18 mouse cellular contexts compared by ENCODE assay signal in the genomic region with DNA sequence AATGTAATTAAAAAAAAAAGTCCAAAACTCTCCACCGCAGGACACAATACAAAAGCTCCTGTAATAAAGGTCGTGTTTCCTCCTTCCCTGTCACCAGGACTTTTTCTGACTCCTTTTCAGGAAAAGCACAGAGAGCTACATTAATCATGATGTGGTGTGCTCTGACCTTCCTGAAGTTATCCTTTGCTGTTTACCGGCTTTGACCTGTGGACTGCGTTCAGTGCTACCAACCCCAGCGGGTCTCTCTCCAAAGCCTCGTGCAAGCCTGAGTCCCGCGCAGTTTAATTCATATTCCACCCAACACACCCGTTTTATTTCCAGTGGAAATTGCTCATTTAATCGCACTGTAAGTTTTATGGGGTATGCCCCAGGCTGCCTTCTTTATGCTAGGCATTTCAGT. TPM values are rescaled to one million over a fixed set of nuclear protein-coding genes. Genes with fewer than 3 reads are reported as not detected.
DNase-seq lines count a peak whose midpoint lies in the region; ATAC-seq and TF ChIP-seq lines count a peak whose summit lies in the region.
"Had no signal": no experiment of that assay in that cellular context is flagged by ENCODE, and none has a peak within 500 bp of the region (broad histone marks: within the 10 kb centered on the region; RNA-seq: fewer than 3 reads in every experiment).

No protein-coding gene starts in this region.

- no peak overlapping the region for H3K4me2 ChIP-seq in kidney, embryonic 14.5 days (replicated peaks; ENCODE audit: low read depth, low read length)
- H3K4me2 ChIP-seq in kidney, postnatal 0 days (ENCODE audit: low read length): peak overlapping the region; percentile 1; the same call in 1 of the 2 replicates
- peak overlapping the region; percentile 46 for H3K4me2 ChIP-seq in limb, embryonic 14.5 days (replicated peaks; ENCODE audit: low read depth, low read length, severe bottlenecking)
- H3K4me2 ChIP-seq in heart, embryonic 11.5 days: no peak overlapping the region
- H3K4me2 ChIP-seq: heart, embryonic 12.5 days; midbrain, embryonic 15.5 days had no signal

- H3K4me1 ChIP-seq in kidney, embryonic 14.5 days (ENCODE audit: control insufficient read depth, insufficient read depth, low read length): peaks cover 12% of the 10 kb centered on the region
- peaks cover 12% of the 10 kb centered on the region; the same call in 1 of the 2 replicates for H3K4me1 ChIP-seq in embryonic fibroblast, embryonic 13.5 days (ENCODE audit: control insufficient read depth, insufficient read depth, low read length)
- H3K4me1 ChIP-seq in kidney, postnatal 0 days (replicated peaks; ENCODE audit: insufficient read depth, low read length): peaks cover 25% of the 10 kb centered on the region
- peaks cover 36% of the 10 kb centered on the region for H3K4me1 ChIP-seq in limb, embryonic 14.5 days (ENCODE audit: control insufficient read depth, insufficient read depth, low read length)
- peaks cover 7% of the 10 kb centered on the region for H3K4me1 ChIP-seq in heart, embryonic 11.5 days (ENCODE audit: control insufficient read depth, insufficient read depth, low read length)

- peak; percentile 48 for DNase-seq in kidney, adult 11 months
- DNase-seq in kidney, postnatal 0 days (ENCODE audit: low spot score): peak; percentile 71
- DNase-seq in limb, embryonic 14.5 days (ENCODE audit: low spot score): peak; percentile 43
- DNase-seq in urinary bladder, postnatal 14 days (ENCODE audit: low spot score): no peak
- DNase-seq: cerebellum, postnatal 25 days; forebrain, postnatal 0 days; heart, postnatal 36 days; right cerebral cortex, postnatal 25 days; thymus, adult 18-20 months had no signal

- no peaks in the 10 kb centered on the region for H3K27me3 ChIP-seq in kidney, embryonic 14.5 days (ENCODE audit: control insufficient read depth, insufficient read depth, low read length)
- no peaks in the 10 kb centered on the region for H3K27me3 ChIP-seq in kidney, postnatal 0 days (ENCODE audit: insufficient read depth, low read length)
- 0 out of 2 replicates have a peak, but pooled peaks cover 4% of the 10 kb centered on the region for H3K27me3 ChIP-seq in limb, embryonic 14.5 days (ENCODE audit: control insufficient read depth, insufficient read depth, low read length)
- no peaks in the 10 kb centered on the region for H3K27me3 ChIP-seq in heart, embryonic 11.5 days (ENCODE audit: control insufficient read depth, insufficient read depth, low read length)
- H3K27me3 ChIP-seq: heart, embryonic 12.5 days had no signal

- no peak overlapping the region for H3K4me3 ChIP-seq in kidney, embryonic 14.5 days (ENCODE audit: low read length)
- no peak overlapping the region for H3K4me3 ChIP-seq in embryonic fibroblast, embryonic 13.5 days (ENCODE audit: insufficient read depth, low read length)
- H3K4me3 ChIP-seq in kidney, postnatal 0 days (replicated peaks; ENCODE audit: low read depth, low read length): no peak overlapping the region
- peak overlapping the region; percentile 17; the same call in 1 of the 2 replicates for H3K4me3 ChIP-seq in limb, embryonic 14.5 days (replicated peaks; ENCODE audit: low read length)
- no peak overlapping the region for H3K4me3 ChIP-seq in heart, embryonic 11.5 days (ENCODE audit: low read depth, low read length)
- H3K4me3 ChIP-seq: heart, embryonic 12.5 days; layer of hippocampus, adult 2 months; midbrain, embryonic 15.5 days; neural tube, embryonic 12.5 days had no signal

- TF ChIP-seq CTCF in embryonic fibroblast, embryonic 13.5 days (IDR thresholded peaks at IDR 0.05; ENCODE audit: borderline replicate concordance, insufficient read depth, low read length): no peak
- TF ChIP-seq CTCF in kidney, postnatal 0 days (IDR thresholded peaks at IDR 0.05; ENCODE audit: low read depth): no peak

- no peak for TF ChIP-seq POLR2A in embryonic fibroblast, embryonic 13.5 days (IDR thresholded peaks at IDR 0.05; ENCODE audit: low read depth, low read length)
- no peak for TF ChIP-seq POLR2A in limb, embryonic 14.5 days (IDR thresholded peaks at IDR 0.05; ENCODE audit: borderline replicate concordance, extremely low read depth, insufficient read depth, insufficient read length)

- no peak overlapping the region for H3K27ac ChIP-seq in kidney, embryonic 14.5 days (ENCODE audit: low read depth, low read length)
- 0 out of 2 replicates have a peak overlapping the region, but pooled peaks have one; percentile 94 for H3K27ac ChIP-seq in embryonic fibroblast, embryonic 13.5 days (ENCODE audit: insufficient read depth, low read length)
- H3K27ac ChIP-seq in kidney, postnatal 0 days: peak overlapping the region; percentile 43; the same call in 1 of the 2 replicates
- H3K27ac ChIP-seq in limb, embryonic 14.5 days (replicated peaks; ENCODE audit: low read depth, low read length): peak overlapping the region; percentile 63; the same call in 1 of the 2 replicates
- no peak overlapping the region for H3K27ac ChIP-seq in heart, embryonic 11.5 days (ENCODE audit: low read depth, low read length)
- H3K27ac ChIP-seq: embryonic facial prominence, embryonic 10.5 days; layer of hippocampus, adult 2 months; midbrain, embryonic 15.5 days; neural tube, embryonic 12.5 days had no signal

- H3K9me3 ChIP-seq in kidney, embryonic 14.5 days (ENCODE audit: control insufficient read depth, low read length): no peaks in the 10 kb centered on the region
- no peaks in the 10 kb centered on the region for H3K9me3 ChIP-seq in kidney, postnatal 0 days (replicated peaks; ENCODE audit: low read length)
- no peaks in the 10 kb centered on the region for H3K9me3 ChIP-seq in limb, embryonic 14.5 days (ENCODE audit: control insufficient read depth, low read length)
- H3K9me3 ChIP-seq in heart, embryonic 11.5 days (replicated peaks; ENCODE audit: control insufficient read depth, low read length): no peaks in the 10 kb centered on the region
- H3K9me3 ChIP-seq: embryonic facial prominence, embryonic 10.5 days; heart, embryonic 12.5 days; midbrain, embryonic 15.5 days; neural tube, embryonic 12.5 days had no signal

- H3K9ac ChIP-seq in kidney, embryonic 14.5 days (ENCODE audit: low read depth, low read length): no peak overlapping the region
- no peak overlapping the region for H3K9ac ChIP-seq in kidney, postnatal 0 days (ENCODE audit: low read depth, low read length)
- no peak overlapping the region for H3K9ac ChIP-seq in limb, embryonic 14.5 days (ENCODE audit: low read depth, low read length, severe bottlenecking)
- H3K9ac ChIP-seq in heart, embryonic 11.5 days (ENCODE audit: low read depth, low read length): no peak overlapping the region
- H3K9ac ChIP-seq: forebrain, postnatal 0 days; heart, embryonic 12.5 days; midbrain, embryonic 15.5 days; neural tube, embryonic 12.5 days had no signal

- WGBS in kidney, embryonic 14.5 days: 26% methylated on average over 10 of the region's 10 CpGs
- WGBS in kidney, postnatal 0 days: 13% methylated on average over 10 of the region's 10 CpGs
- 8% methylated on average over 10 of the region's 10 CpGs for WGBS in limb, embryonic 14.5 days
- WGBS in heart, embryonic 11.5 days (ENCODE audit: insufficient replicate concordance): 65% methylated on average over 10 of the region's 10 CpGs

- no peak for ATAC-seq in kidney, embryonic 14.5 days (ENCODE audit: low FRiP score, low TSS enrichment)
- ATAC-seq in kidney, postnatal 0 days (replicated peaks; ENCODE audit: low FRiP score, low read depth): 0 out of 2 replicates have a peak, but pooled peaks have one; percentile 47
- ATAC-seq in limb, embryonic 14.5 days (ENCODE audit: low FRiP score, low read depth): no peak
- no peak for ATAC-seq in granulocyte monocyte progenitor cell, adult 5-6 weeks (replicated peaks; ENCODE audit: poor library complexity, severe bottlenecking)
- no peak for ATAC-seq in heart, embryonic 11.5 days (replicated peaks; ENCODE audit: insufficient number of reproducible peaks, low FRiP score, low TSS enrichment)
- ATAC-seq: forebrain, postnatal 0 days; midbrain, embryonic 15.5 days had no signal

- H3K36me3 ChIP-seq in kidney, embryonic 14.5 days (ENCODE audit: control insufficient read depth, insufficient read depth, low read length): no peaks in the 10 kb centered on the region
- H3K36me3 ChIP-seq in kidney, postnatal 0 days (ENCODE audit: insufficient read depth, low read length): no peaks in the 10 kb centered on the region
- H3K36me3 ChIP-seq in limb, embryonic 14.5 days (ENCODE audit: control insufficient read depth, insufficient read depth, low read length): no peaks in the 10 kb centered on the region
- no peaks in the 10 kb centered on the region for H3K36me3 ChIP-seq in heart, embryonic 11.5 days (ENCODE audit: control insufficient read depth, insufficient read depth, low read length)
- H3K36me3 ChIP-seq: embryonic facial prominence, embryonic 10.5 days; heart, embryonic 12.5 days; midbrain, embryonic 15.5 days; neural tube, embryonic 12.5 days had no signal

RNA-seq across cellular contexts. Expression of a gene that starts 51.1 kb away (rescaled TPM):
- polyA plus RNA-seq in kidney, embryonic 14.5 days (2014; fragmentation: Nextera tagmentation; extraction: Ambion mirVana): 300 and 331 TPM in 2 replicates
- polyA plus RNA-seq in embryonic fibroblast, embryonic 13.5 days (2011; ENCODE audit: insufficient read length, low read depth, missing spikeins): 192 and 279 TPM in 2 replicates
- 240 and 270 TPM in 2 replicates for polyA plus RNA-seq in kidney, postnatal 0 days (2015; fragmentation: Nextera tagmentation; extraction: Ambion mirVana)
- polyA plus RNA-seq in limb, embryonic 14.5 days (2012; rRNA removed): 352 and 733 TPM in 2 replicates
- 231 and 233 TPM in 2 replicates for polyA plus RNA-seq in limb, embryonic 14.5 days (2014; fragmentation: Nextera tagmentation; extraction: Ambion mirVana)
- total RNA-seq in granulocyte monocyte progenitor cell, adult 5-6 weeks (2014; fragmentation: Nextera tagmentation): 734 and 909 TPM in 2 replicates
- total RNA-seq in granulocyte monocyte progenitor cell, adult 5-6 weeks (2017): 363 and 370 TPM in 2 replicates
- polyA plus RNA-seq in heart, embryonic 11.5 days (2014; fragmentation: Nextera tagmentation; extraction: Ambion mirVana): 164 and 174 TPM in 2 replicates

Comparison
In these comparisons a context has a peak if more than half of its experiments do, and no peak if none do; other contexts are left out.
1. H3K27ac ChIP-seq: peak in embryonic fibroblast, embryonic 13.5 days (single experiment), kidney, postnatal 0 days (single experiment) and limb, embryonic 14.5 days (single experiment); none in kidney, embryonic 14.5 days (single experiment) and heart, embryonic 11.5 days (single experiment).
2. H3K4me2 ChIP-seq: peak in kidney, postnatal 0 days (single experiment) and limb, embryonic 14.5 days (single experiment); none in kidney, embryonic 14.5 days (single experiment) and heart, embryonic 11.5 days (single experiment).